ENCODE assay signal across 17 mouse cellular contexts in the genomic region with DNA sequence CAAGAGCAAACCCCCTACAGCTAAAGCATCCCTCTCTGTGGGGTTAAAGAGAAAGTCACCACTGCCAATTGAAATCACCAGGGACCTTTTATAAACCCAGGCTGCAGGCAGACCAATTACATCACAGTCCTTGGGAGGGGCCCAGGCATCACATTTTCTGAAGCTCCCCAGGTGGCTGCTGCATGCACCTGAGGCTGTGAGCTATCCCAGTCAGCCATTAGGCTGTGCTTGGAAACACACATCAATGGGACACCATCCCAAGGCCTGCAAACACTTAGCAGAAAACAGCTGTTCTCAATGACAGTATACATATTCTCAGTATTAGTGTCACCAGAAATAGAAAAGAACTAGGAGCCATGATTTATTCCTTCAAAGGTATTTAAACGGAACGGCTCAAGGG.
DNase-seq lines count a peak whose midpoint lies in the region; ATAC-seq and TF ChIP-seq lines count a peak whose summit lies in the region.
"Had no signal": no experiment of that assay in that cellular context is flagged by ENCODE, and none has a peak within 500 bp of the region (broad histone marks: within the 10 kb centered on the region; RNA-seq: fewer than 3 reads in every experiment).

No protein-coding gene starts in this region.

- TF ChIP-seq CTCF in hindbrain, postnatal 0 days (IDR thresholded peaks at IDR 0.05; ENCODE audit: low read depth), result no peak

- H3K4me3 ChIP-seq in neural tube, embryonic 13.5 days, result no peak overlapping the region
- no peak overlapping the region for H3K4me3 ChIP-seq in neural tube, embryonic 15.5 days (replicated peaks)
- H3K4me3 ChIP-seq in embryonic facial prominence, embryonic 11.5 days (ENCODE audit: low read depth, low read length), result no peak overlapping the region
- H3K4me3 ChIP-seq in hindbrain, postnatal 0 days (ENCODE audit: low read length), result no peak overlapping the region
- H3K4me3 ChIP-seq: forebrain, embryonic 10.5 days; liver, embryonic 12.5 days had no signal

- no peaks in the 10 kb centered on the region for H3K9me3 ChIP-seq in neural tube, embryonic 13.5 days
- H3K9me3 ChIP-seq in neural tube, embryonic 15.5 days (replicated peaks), result no peaks in the 10 kb centered on the region
- H3K9me3 ChIP-seq in embryonic facial prominence, embryonic 11.5 days (replicated peaks; ENCODE audit: control insufficient read depth, low read length), result no peaks in the 10 kb centered on the region
- no peaks in the 10 kb centered on the region for H3K9me3 ChIP-seq in hindbrain, postnatal 0 days (ENCODE audit: low read length)
- H3K9me3 ChIP-seq: forebrain, embryonic 10.5 days; liver, embryonic 12.5 days had no signal

- no peaks in the 10 kb centered on the region for H3K27me3 ChIP-seq in neural tube, embryonic 13.5 days
- H3K27me3 ChIP-seq in neural tube, embryonic 15.5 days (replicated peaks), result no peaks in the 10 kb centered on the region
- no peaks in the 10 kb centered on the region for H3K27me3 ChIP-seq in embryonic facial prominence, embryonic 11.5 days (ENCODE audit: control insufficient read depth, insufficient read depth, low read length)
- H3K27me3 ChIP-seq in hindbrain, postnatal 0 days (ENCODE audit: insufficient read depth, low read length), result no peaks in the 10 kb centered on the region
- H3K27me3 ChIP-seq: liver, embryonic 12.5 days had no signal

- no peak overlapping the region for H3K27ac ChIP-seq in neural tube, embryonic 13.5 days (replicated peaks)
- no peak overlapping the region for H3K27ac ChIP-seq in neural tube, embryonic 15.5 days (replicated peaks)
- H3K27ac ChIP-seq in embryonic facial prominence, embryonic 11.5 days (replicated peaks; ENCODE audit: low read depth, low read length), result no peak overlapping the region
- no peak overlapping the region for H3K27ac ChIP-seq in hindbrain, postnatal 0 days
- H3K27ac ChIP-seq: forebrain, embryonic 10.5 days; hindbrain, embryonic 14.5 days; liver, embryonic 12.5 days had no signal

- ATAC-seq in neural tube, embryonic 13.5 days (ENCODE audit: low read depth), result peak; percentile 72
- ATAC-seq in neural tube, embryonic 15.5 days (ENCODE audit: low FRiP score), result no peak
- ATAC-seq in embryonic facial prominence, embryonic 11.5 days (replicated peaks; ENCODE audit: insufficient number of reproducible peaks, low FRiP score, low TSS enrichment, low read depth), result no peak; the same call in 1 of the 2 replicates
- no peak for ATAC-seq in hindbrain, postnatal 0 days
- ATAC-seq: intestine, embryonic 16.5 days; liver, embryonic 12.5 days had no signal

- H3K4me1 ChIP-seq in neural tube, embryonic 13.5 days (replicated peaks), result peaks cover 6% of the 10 kb centered on the region
- H3K4me1 ChIP-seq in neural tube, embryonic 15.5 days, result peaks cover 4% of the 10 kb centered on the region; the same call in 1 of the 2 replicates
- no peaks in the 10 kb centered on the region for H3K4me1 ChIP-seq in embryonic facial prominence, embryonic 11.5 days (ENCODE audit: control insufficient read depth, insufficient read depth, low read length)
- no peaks in the 10 kb centered on the region for H3K4me1 ChIP-seq in hindbrain, postnatal 0 days (ENCODE audit: insufficient read depth, low read length)
- H3K4me1 ChIP-seq: liver, embryonic 12.5 days had no signal

- H3K4me2 ChIP-seq in neural tube, embryonic 13.5 days, result no peak overlapping the region
- H3K4me2 ChIP-seq in neural tube, embryonic 15.5 days, result no peak overlapping the region
- no peak overlapping the region for H3K4me2 ChIP-seq in embryonic facial prominence, embryonic 11.5 days (ENCODE audit: low read depth, low read length)
- no peak overlapping the region for H3K4me2 ChIP-seq in hindbrain, postnatal 0 days (ENCODE audit: low read depth, low read length)
- H3K4me2 ChIP-seq: hindbrain, embryonic 14.5 days; liver, embryonic 12.5 days; midbrain, embryonic 11.5 days had no signal

- WGBS in neural tube, embryonic 13.5 days, result 27% methylated on average over 2 of the region's 2 CpGs
- 33% methylated on average over 2 of the region's 2 CpGs for WGBS in neural tube, embryonic 15.5 days
- WGBS in embryonic facial prominence, embryonic 11.5 days, result 23% methylated on average over 2 of the region's 2 CpGs
- WGBS in hindbrain, postnatal 0 days, result 54% methylated on average over 2 of the region's 2 CpGs

- no peaks in the 10 kb centered on the region for H3K36me3 ChIP-seq in neural tube, embryonic 13.5 days
- H3K36me3 ChIP-seq in neural tube, embryonic 15.5 days, result no peaks in the 10 kb centered on the region
- no peaks in the 10 kb centered on the region for H3K36me3 ChIP-seq in embryonic facial prominence, embryonic 11.5 days (replicated peaks; ENCODE audit: control insufficient read depth, insufficient read depth, low read depth, low read length)
- H3K36me3 ChIP-seq in hindbrain, postnatal 0 days (ENCODE audit: insufficient read depth, low read length), result no peaks in the 10 kb centered on the region
- H3K36me3 ChIP-seq: forebrain, embryonic 10.5 days; liver, embryonic 12.5 days had no signal

- no peak overlapping the region for H3K9ac ChIP-seq in neural tube, embryonic 13.5 days
- no peak overlapping the region for H3K9ac ChIP-seq in neural tube, embryonic 15.5 days (replicated peaks)
- no peak overlapping the region for H3K9ac ChIP-seq in embryonic facial prominence, embryonic 11.5 days (replicated peaks; ENCODE audit: low read length)
- no peak overlapping the region for H3K9ac ChIP-seq in hindbrain, postnatal 0 days (replicated peaks; ENCODE audit: low read length)
- H3K9ac ChIP-seq: hindbrain, embryonic 14.5 days; liver, embryonic 12.5 days had no signal

- DNase-seq in embryonic facial prominence, embryonic 11.5 days (ENCODE audit: low spot score), result peak; percentile 75
- peak; percentile 47 for DNase-seq in hindlimb bud, embryonic 11.5 days (ENCODE audit: extremely low spot score, low read depth, low spot score)
- DNase-seq in mesoderm, embryonic 11.5 days (ENCODE audit: low read depth, low spot score), result peak; percentile 37
- no peak for DNase-seq in hindbrain, postnatal 0 days (ENCODE audit: low spot score)
- DNase-seq in ovary, postnatal 36 days (ENCODE audit: low spot score), result no peak
- DNase-seq: adrenal gland, postnatal 10 days; cerebellum, adult 9-11 months; heart, postnatal 36 days; lung, adult 2 months; thymus, postnatal 4 days had no signal

Comparison
In these comparisons a context has a peak if more than half of its experiments do, and no peak if none do; other contexts are left out.
1. DNase-seq: peak in embryonic facial prominence, embryonic 11.5 days (single experiment), hindlimb bud, embryonic 11.5 days (single experiment) and mesoderm, embryonic 11.5 days (single experiment); none in hindbrain, postnatal 0 days (single experiment) and ovary, postnatal 36 days (single experiment).